Mouse (Mus musculus) kidney, postnatal 4 days (tissue): Measurements from ENCODE around the gene Med10.
A peak's percentile ranks its signal among the peaks of the same experiment; 100 is the strongest.

Source experiments
- DNase-seq, 2 experiments: peaks; one replicate each; pipeline ENCODE4 v3.0.0; 2021; ENCODE audit warnings: mixed read lengths in 2 of 2

Gene Med10

GRCm38 (mm10) chr13:69832578-69832977 is 30.4 kb downstream of the Med10 start:
- no peak for DNase-seq

- no peak for DNase-seq
Measured at GRCm38 (mm10) chr13:69833416-69833815, 31.2 kb downstream of the Med10 start.

- DNase-seq, result no peak
Measured at GRCm38 (mm10) chr13:69845592-69845991, 43.4 kb downstream of the Med10 start.

- no peak for DNase-seq
Measured at GRCm38 (mm10) chr13:69849579-69849978, 47.4 kb downstream of the Med10 start.

GRCm38 (mm10) chr13:69852313-69852712 is 50.1 kb downstream of the Med10 start:
- DNase-seq, result peak; percentile 79 to 81

GRCm38 (mm10) chr13:69853425-69854043 is 51.3 kb downstream of the Med10 start:
- no peak for DNase-seq

- no peak for DNase-seq
Measured at GRCm38 (mm10) chr13:69855941-69856340, 53.7 kb downstream of the Med10 start.

GRCm38 (mm10) chr13:69862276-69862675 is 60.1 kb downstream of the Med10 start:
- no peak for DNase-seq

- DNase-seq, result no peak
Measured at GRCm38 (mm10) chr13:69864911-69865310, 62.7 kb downstream of the Med10 start.
